Mouse (Mus musculus): ENCODE data around the gene Palb2.

GRCm38 (mm10) chr7:122171613-122172012, 38.8 kb upstream of the Palb2 start:
- TF ChIP-seq CTCF (IDR thresholded peaks at IDR 0.05; ENCODE audit: low read depth) (no peak), EP300 (optimal IDR thresholded peaks at IDR 0.05) (no peak)
